Mouse (Mus musculus) WW6 (cell line): Measurements from ENCODE around the gene Sptbn2.

Source experiments
- DNase-seq: peaks from one replicate; pipeline ENCODE4 v3.0.0-alpha.2; 2013; ENCODE audit warnings: low read depth, low spot score

The Sptbn2 gene

DNA sequence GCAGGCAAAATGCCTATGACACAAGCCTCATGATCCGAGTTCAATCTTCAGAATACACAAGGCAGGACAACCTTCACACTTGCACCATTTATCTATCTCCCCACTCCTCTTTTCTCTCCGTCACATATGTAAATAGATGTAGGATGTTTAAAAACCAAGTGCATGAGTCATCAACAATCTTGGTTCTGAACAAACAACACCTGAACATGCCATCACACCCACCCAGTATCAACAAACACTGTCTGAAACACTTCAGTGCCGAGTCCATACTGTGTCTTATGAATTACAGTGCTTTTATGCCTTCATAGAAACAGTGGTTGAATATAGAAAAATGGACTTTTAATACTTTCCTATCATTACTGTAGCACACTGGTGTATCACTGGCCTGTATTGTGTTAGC, 61.8 kb downstream of the Sptbn2 start:
- DNase-seq, result no peak

DNA sequence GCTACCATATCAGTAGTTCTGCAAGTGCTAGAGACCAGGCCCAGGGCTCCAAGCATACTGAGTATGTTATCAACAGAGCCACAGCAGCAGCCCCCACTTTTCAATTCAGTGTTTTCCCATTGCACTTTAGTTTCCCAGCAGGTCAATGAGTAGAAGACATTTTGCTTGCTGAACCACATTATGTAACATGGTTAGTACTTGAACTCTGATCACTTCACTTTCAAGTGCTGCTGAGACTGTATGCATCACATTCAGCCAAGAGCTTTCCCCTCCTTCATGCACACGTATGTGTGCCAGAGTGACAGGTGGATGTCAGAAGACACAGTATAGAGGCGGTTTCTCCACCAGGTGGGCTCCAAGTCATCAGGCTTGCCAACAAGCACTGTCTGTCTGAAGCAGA, 71.9 kb downstream of the Sptbn2 start:
- DNase-seq, result no peak

DNA sequence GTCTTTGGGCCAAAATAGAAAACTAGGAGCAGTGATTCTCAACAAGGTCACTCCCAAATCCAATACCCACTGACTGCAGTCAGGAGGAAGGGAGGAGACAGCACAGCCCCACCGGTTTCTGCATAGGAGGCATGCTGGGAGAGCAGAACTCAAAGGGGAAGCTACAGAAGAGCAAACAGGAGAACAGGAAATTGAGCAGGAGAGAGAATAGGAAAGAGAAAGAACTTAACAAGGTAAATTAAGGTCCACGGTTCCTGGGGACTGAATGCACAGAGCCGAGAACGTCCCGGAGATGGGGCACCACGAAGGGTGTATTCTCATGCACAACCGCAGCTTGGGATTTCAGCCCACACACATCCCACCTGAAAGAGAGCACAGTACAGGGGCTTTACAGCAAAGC, 74.2 kb downstream of the Sptbn2 start:
- no peak for DNase-seq

GRCm38 (mm10) chr19:4786313-4786712, 75.3 kb downstream of the Sptbn2 start:
- DNase-seq, result no peak

GRCm38 (mm10) chr19:4793281-4793830, 82.4 kb downstream of the Sptbn2 start:
- DNase-seq, result no peak

- peak; percentile 95 for DNase-seq
Measured at GRCm38 (mm10) chr19:4793831-4794422, 83.0 kb downstream of the Sptbn2 start, which contains the start of gene Rbm4. TSS of gene Rbm4 (minus strand) at chr19:4793901.

- no peak for DNase-seq
Measured at GRCm38 (mm10) chr19:4795929-4796328, 85.0 kb downstream of the Sptbn2 start.

DNA sequence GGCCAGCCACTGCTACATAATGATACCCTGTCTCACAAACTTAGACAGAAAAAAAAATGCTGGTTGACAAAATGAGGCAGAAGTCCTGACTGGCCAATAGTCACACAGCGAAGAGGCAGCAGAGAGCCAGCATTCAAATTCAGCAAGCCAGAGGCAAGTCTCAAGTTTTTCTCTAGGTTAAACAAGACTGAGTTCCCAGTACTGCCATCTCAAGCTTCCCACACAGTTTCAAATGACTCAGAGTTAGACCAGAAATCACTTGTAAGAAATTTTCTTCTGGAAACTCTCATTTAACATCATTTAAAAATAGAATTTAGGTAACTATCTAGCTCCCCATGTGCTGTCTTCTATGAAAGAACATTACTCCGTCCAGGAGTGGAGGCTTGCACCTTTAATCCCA, 86.9 kb downstream of the Sptbn2 start:
- no peak for DNase-seq

- no peak for DNase-seq
Measured at GRCm38 (mm10) chr19:4799083-4799482, 88.1 kb downstream of the Sptbn2 start.
